Mouse (Mus musculus) forelimb bud, embryonic 11.5 days (tissue): ENCODE data around the gene Tecpr2.

Source experiments
- DNase-seq: peaks from one replicate; pipeline ENCODE4 v3.0.0-alpha.2; 2012; ENCODE audit warnings: low read depth, low spot score

The Tecpr2 gene

DNA sequence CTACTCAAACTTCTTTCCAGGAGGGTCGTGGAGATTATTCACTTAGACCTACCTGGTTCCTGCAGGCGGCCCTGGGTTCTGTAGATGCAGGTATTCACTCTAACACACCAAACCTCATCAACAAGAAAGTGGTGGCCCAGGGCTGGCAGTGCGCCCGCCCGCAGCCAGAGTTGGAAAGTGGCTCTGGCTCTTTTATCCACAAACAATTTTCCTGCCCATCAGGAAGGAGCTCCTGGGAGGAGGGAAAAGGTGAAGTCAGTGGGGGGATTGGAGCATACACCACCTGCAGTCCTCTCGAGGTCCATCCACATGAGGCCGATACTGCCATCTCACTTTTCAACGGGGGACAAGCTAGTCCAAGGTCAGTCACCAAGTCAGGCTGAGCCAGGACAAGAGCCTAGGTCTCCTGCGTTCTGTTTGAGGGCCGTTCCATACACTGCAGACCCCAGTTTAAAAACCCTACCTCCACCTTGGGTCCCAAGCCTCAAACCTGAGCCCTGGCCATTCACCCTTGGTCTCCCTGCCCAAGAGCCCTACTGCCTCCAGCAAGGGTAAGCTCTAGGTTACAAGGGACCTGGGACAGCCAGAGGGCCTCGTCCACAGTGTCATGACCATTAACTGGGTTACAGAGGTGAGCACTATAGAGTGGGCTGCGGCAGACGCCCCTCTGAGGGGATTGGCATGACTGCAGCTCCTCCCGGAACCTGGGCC is 89.0 kb downstream of the Tecpr2 start:
- DNase-seq, result no peak

DNA sequence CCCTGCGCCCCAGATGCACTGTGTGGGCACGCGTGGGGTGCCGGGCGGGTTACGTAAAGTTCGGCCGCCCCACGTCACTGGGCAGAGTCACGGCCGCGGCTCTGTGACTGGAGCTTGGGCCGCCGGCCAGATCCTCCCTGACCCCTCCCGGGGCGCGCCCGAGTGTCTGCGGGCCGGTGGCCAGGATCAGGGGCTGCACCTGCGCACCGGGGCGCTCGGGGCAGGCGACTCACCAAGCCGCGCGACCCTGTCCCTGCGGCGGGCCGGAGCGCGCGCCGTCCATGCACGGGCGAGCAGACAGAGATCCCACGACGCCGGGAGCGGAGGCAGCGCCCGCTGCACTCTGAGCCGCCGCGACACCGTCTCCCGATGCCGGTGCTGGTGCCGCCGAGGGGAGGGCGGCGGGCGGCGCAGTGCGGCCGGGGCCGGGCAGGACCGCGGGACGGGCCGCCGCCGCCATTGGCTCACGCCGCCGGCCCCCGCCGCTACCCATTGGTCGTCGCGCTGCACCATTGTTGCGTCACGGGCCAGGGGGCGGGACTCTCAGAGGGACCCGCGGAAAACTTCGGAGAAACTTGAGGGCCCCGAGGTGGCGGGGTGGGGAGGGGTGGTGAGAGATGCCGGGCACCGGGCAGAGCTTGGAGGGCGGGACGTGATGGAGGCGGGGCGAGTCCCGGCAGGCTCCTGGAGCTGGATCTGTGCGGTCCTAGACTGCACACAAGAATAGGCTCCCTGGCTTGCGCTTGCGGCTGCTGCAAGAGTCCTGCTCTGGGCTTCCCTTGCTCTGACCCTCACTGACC is 89.7 kb downstream of the Tecpr2 start, which contains the start of gene Ankrd9:
Gene Ankrd9 (minus strand): TSS at position 434 of the 800 bp plus-strand sequence.
- DNase-seq, result peak; percentile 94

DNA sequence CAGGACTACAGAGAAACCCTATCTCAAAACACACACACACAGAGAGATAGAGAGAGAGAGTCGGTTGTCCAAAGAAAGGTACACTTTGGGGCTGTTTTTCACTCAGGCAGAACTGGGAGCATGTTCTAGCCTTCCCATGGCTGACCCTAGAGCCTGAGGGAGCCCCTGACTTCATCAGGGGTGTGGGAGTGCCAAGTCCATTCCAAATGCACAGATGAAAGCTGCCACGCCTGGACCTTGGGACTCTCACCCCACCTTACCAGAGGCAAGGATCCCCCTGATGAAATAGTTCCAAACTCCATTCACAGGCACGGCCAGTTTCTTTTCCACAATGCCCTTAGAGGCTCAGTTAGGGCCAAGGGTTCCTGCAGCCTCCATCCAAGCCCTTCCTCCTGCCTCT is 90.7 kb downstream of the Tecpr2 start:
- DNase-seq, result no peak

DNA sequence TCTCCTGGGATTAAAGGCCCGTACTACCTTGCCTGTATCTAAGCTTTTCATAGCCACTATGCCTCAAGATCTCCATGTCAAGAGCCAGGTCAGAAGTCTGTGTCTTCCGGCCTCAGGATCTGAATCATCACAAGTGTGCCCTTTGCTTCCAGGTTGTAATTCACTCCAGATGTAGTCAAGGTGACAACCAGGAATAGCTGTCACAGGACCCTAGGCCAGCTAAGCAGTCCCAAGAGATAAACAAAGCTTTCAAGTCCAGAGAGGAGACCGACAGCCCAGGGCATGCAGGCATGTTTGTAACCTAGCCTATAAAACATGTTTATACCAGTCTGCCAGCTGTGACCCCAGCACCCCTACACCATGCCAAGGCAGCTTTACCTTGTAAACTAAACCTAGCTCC is 92.7 kb downstream of the Tecpr2 start:
- no peak for DNase-seq

DNA sequence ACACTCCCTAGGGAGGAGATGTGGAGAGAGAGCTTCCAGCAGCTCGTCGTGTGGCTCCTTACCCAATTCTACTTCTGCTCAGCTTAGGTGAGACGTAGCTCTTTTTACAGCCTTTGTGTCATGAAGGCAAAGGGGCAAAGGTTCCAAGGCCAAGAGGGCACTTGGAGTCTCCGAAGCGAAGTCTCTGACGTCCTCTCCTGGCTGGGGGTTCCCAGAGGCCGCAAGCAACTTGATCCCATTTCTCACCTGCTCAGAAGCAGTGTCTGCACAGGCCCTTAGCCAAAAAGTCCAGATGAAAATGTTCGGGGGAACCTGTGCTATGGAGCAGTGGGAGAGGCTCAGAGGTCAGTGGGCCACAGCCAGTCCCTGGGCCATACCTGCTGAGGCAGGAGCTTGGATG is 94.0 kb downstream of the Tecpr2 start:
- DNase-seq, result no peak

GRCm38 (mm10) chr12:110983714-110984113 is 94.7 kb downstream of the Tecpr2 start:
- DNase-seq, result no peak

DNA sequence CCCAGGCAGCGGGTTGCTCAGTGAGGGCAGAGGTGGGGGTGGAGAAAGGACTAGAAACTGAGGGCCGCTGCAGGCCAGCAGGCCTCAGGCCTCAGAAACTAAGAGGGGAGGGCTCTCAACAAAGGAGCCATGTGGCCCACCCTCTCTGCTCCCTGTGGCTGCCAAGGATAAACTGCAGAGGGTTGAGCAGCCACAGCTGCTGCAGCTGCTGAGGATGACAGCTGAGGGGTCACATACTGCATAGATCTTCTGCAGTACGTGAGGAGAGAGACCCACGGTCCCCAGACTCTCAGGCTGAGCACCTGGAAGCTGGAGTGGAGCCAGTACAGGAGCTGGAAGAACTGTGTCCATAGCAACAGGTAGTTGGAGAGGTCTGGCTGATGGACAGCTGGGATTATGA is 95.5 kb downstream of the Tecpr2 start:
- DNase-seq, result no peak

DNA sequence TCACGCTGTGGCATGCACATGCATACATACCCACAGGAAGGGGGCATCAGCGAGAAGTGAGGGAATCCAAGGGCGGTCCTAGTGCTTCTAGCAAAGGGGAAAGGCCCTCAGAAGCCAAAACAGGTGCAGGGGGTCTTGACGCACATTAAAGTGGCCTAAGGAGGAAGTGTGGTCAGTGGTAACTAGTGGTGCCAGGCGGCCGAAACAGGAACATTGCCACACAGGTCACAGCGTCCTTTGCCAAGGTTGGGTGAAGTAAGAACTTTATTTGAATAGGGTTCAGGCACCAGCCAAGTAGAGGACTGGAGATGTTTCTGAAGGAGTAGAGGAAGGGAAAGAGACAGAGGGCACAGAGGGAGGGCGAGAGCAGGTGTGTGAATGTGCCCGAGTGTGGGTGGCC is 96.1 kb downstream of the Tecpr2 start:
- DNase-seq, result no peak

DNA sequence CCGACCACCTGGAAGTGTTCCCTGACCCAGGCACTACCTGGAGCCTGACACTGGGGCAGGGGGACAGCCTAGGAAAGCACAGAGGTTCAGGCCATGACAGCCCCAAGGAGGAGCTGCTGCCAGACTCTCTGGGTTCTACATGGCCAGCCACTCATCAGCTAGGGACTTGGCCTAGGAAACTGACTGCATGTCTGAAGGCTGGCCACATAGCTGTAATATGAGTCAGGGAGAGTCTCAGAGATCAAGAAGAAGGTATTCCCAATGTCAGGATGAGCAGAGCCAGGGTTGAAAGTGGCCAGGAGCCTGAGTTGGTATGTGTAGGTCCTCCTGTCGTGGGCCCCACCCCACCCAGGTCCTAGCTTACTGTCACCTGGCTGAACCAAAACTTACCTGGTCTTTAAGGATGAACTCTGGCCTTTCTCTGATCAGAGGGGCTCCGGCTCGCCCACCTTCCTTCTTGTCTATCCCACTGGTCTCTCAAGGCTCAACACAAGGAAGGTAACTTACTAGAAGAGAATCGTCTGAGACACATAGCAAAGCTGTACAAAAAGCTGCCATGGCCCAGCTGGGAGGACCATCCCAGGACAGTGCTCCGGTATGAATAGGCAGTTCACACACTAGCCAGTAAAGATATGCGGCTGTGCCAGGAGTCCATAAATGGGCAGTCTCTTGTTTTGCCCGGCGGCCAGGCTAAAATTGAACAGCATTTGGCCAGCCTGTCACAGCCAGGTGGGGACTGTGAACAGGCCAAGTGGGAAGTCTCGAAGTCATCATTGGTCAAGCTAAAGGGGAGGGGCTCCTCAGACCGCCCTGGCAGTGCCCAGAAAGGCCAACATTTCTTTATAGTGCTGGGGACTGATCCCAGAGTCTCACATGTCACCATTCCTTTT is 97.7 kb downstream of the Tecpr2 start:
- no peak for DNase-seq

- DNase-seq, result no peak
These were observed 100.3 kb downstream of the Tecpr2 start for GRCm38 (mm10) chr12:110989409-110989808.

DNA sequence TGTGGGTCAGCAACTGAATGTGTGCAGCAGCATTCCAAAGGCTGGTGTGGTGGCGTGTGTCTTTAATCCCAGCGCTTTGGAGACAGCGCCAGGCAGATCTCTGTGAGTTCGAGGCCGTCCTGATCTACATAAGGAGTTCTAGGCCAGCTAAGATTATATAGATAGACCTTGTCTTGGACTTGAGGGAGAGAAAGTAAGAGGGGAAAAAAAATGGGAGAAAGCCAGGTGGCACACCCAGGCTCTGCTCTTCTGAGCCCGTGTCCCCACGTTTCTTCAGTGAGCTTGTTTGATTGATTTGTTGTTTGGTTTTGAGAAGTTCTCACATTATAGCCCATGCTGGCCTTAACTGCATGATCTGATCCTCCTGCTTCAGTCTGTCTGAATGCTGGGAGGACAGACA is 101.4 kb downstream of the Tecpr2 start:
- no peak for DNase-seq

- DNase-seq, result peak; percentile 85
These were observed 102.5 kb downstream of the Tecpr2 start for GRCm38 (mm10) chr12:110991361-110992127.

- peak; percentile 87 for DNase-seq
These were observed 103.1 kb downstream of the Tecpr2 start for GRCm38 (mm10) chr12:110992128-110992553.

GRCm38 (mm10) chr12:110992771-110993170 is 103.7 kb downstream of the Tecpr2 start:
- no peak for DNase-seq

GRCm38 (mm10) chr12:110993226-110993625 is 104.2 kb downstream of the Tecpr2 start:
- DNase-seq, result no peak

DNA sequence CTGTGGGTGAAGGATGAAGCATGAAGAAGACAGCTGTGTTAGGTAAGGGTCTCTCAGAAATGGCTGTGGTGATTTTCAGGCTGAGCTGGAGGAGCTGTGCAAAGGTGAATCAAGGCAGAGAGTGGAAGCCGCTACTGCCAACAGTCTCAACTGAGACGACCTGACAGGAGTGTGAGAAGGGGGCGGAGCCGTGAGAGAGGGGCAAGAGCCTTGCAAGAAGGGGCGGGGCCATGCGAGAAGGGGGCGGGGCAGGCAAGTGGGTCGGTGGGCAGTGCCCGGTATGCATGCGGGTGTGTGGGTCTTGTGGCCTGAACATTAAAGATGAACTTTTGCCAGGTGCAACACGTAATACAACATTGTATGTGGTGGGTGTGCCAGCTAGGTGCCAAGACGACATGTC is 105.6 kb downstream of the Tecpr2 start:
- DNase-seq, result no peak

DNA sequence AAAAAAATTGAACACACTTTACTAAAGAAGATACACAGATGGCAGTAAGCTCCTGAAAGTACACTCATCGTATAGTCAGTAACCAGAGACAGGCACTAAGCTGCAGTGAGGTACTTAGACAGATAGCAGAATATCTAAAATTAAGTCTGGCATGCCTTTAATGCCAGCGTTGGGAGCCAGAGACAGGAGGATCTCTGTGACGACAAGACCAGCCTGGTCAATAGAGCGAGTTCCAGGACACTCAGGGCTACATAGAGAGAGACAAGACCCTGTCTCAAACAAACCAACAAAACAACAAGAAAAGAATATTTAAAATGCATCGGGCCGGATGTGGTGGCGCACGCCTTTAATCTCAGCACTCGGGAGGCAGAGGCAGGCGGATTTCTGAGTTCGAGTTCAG is 109.0 kb downstream of the Tecpr2 start:
- DNase-seq, result no peak

- no peak for DNase-seq
These were observed 110.8 kb downstream of the Tecpr2 start for GRCm38 (mm10) chr12:110999820-111000219.

- DNase-seq, result no peak
These were observed 111.9 kb downstream of the Tecpr2 start for GRCm38 (mm10) chr12:111000956-111001355.

- DNase-seq, result no peak
These were observed 115.1 kb downstream of the Tecpr2 start for GRCm38 (mm10) chr12:111004142-111004541.

DNA sequence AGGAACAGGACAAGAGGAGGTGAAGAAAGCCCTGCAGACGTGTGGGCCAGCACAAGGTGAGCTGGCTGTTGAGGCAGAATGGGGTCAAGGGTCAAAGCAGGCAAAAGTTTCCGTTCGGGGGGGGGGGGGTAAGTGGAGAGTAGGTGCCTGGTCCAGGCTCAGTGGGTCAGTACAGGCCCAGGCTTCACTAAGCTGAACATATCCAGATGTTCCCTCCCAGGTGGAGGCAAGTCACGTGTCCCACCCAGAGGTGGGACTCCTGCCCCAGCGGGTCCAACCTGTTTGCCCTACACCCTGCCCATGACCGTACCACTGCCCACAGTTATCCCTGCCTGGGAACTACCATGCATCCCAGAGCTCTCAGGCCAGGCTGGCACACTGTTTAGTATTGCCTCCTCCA is 116.7 kb downstream of the Tecpr2 start:
- DNase-seq, result no peak
